Mouse (Mus musculus) spleen, adult 2 months (tissue): ENCODE measurements around the gene Exoc4.

Experiments
- CTCF ChIP-seq: fragments of 200-500 bp; IDR thresholded peaks from 2 replicates; pipeline ENCODE4 v1.5.1; 2011; ENCODE audit warnings: mild to moderate bottlenecking, inconsistent platforms; ENCODE audit not compliant: insufficient read depth, insufficient read length, insufficient replicate concordance; ENCODE audit errors: extremely low read depth
- POLR2A ChIP-seq: fragments of 200-500 bp; IDR thresholded peaks from 2 replicates; pipeline ENCODE4 v1.6.1; 2011; ENCODE audit warnings: low read depth, low read length, inconsistent platforms

DNA sequence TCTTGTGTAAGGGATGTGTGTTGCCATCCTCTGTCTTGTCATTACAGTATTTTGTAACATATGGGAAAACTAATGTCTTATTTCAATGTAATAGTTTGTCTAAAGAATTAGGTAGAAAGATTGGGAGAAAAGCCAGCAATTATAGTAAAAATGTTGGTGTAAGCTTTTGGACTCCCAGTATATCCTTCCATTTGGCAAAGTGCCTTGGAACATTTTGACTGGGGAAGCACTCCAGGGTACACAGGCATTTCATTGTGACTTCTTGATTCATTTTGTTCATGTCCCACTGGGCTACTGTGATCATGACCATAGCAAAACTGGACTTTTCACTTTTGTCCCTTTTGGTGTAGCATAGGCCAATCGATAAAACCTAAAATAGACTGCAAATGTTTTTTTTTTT lies 61.6 kb downstream of the Exoc4 start:
- TF ChIP-seq CTCF = no peak
- no peak for TF ChIP-seq POLR2A
